Mouse (Mus musculus): ENCODE results near the gene A330070K13Rik.

A330070K13Rik gene

DNA sequence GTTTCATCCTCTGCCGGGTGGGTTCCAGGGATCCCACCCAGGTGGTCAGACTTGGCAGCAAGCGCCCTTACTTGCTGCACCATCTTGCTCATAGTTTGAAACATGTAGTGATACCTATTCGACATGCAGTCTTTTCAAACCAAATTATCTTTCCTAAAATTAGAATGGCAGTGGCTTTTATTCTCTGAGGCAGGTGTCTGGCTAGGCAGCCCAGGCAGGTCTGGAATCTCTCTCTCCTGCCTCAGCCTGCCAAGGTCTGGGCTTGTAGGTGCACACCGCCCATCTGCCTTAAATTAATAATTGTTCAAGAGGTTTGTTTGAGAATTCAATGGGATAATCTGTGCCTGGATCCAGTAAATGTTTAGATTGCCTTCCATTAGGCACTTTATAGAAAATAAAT is 53.6 kb downstream of the A330070K13Rik start:
- no peak for DNase-seq (ENCODE audit: low read depth, low spot score)

DNA sequence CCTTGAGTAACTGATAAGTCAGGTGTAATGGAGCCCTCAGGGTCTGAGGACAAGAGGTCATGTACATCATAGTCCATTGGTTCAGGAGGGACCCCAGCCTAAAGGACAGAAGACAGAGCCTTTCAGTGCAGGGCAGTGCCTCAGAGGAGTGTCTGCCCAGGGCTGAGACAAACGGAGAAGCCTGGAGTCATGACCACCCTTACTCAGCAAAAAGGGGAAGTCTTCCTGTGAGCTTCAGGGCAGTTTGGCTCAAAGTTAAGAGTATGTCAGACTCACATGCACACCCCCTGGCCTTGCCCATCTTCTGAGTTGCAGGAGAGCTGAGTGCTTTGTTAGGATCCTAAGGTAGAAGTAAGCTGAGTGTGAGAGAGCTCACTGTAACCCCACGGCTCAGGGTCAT is 54.5 kb downstream of the A330070K13Rik start:
- DNase-seq (ENCODE audit: low read depth, low spot score), result no peak
